Mouse (Mus musculus) C2C12 (cell line): Measurements from ENCODE around the gene P2rx4.

Source experiments
- CEBPB ChIP-seq: IDR thresholded peaks from one replicate; pipeline ENCODE4 v1.6.1; 2011; ENCODE audit warnings: low read depth, mild to moderate bottlenecking, control low read depth, moderate library complexity
- CTCF ChIP-seq: IDR thresholded peaks from one replicate; pipeline ENCODE4 v1.5.1; 2011; ENCODE audit not compliant: control insufficient read depth, insufficient read depth, insufficient read length
- MAX ChIP-seq: IDR thresholded peaks from one replicate; pipeline ENCODE4 v1.6.1; 2011; ENCODE audit warnings: mild to moderate bottlenecking, control low read depth
- MYOD1 ChIP-seq: IDR thresholded peaks from one replicate; pipeline ENCODE4 v1.6.1; 2011; ENCODE audit warnings: low read depth; ENCODE audit not compliant: control insufficient read depth, insufficient read length
- MYOG ChIP-seq: IDR thresholded peaks from one replicate; pipeline ENCODE4 v1.6.1; 2011; ENCODE audit not compliant: control insufficient read depth, insufficient read length; ENCODE audit errors: extremely low read depth
- USF1 ChIP-seq: IDR thresholded peaks from one replicate; pipeline ENCODE4 v1.6.1; 2011; ENCODE audit warnings: low read depth, mild to moderate bottlenecking, control low read depth, moderate library complexity

- TF ChIP-seq CTCF, result no peak
- no peak for TF ChIP-seq USF1
- TF ChIP-seq MYOD1, result no peak
- no peak for TF ChIP-seq MYOG
- no peak for TF ChIP-seq MAX
- no peak for TF ChIP-seq CEBPB
These were observed 20.0 kb upstream of the P2rx4 start for GRCm38 (mm10) chr5:122687391-122687790.
